Comparison of ENCODE assay signal across 16 mouse cellular contexts in genomic region chr1:35469185-35469753, GRCm38 (mm10).
DNase-seq lines count a peak whose midpoint lies in the region; ATAC-seq and TF ChIP-seq lines count a peak whose summit lies in the region.
"Had no signal": no experiment of that assay in that cellular context is flagged by ENCODE, and none has a peak within 500 bp of the region (broad histone marks: within the 10 kb centered on the region; RNA-seq: fewer than 3 reads in every experiment).

No protein-coding gene starts in this region.

- 20% methylated on average over 4 of the region's 4 CpGs for WGBS in forebrain, postnatal 0 days

- peak; percentile 10 to 14 for DNase-seq in heart, postnatal 10 days
- DNase-seq in heart, adult 8-10 months (ENCODE audit: low spot score) = no peak
- DNase-seq in embryo, embryonic 10 days (ENCODE audit: low spot score) = peak; percentile 47
- DNase-seq in forebrain, postnatal 0 days = peak; percentile 22
- peak; percentile 6 for DNase-seq in lung, postnatal 36 days
- DNase-seq in spleen, postnatal 4 days (ENCODE audit: low spot score in 2 of 2) = no peak
- no peak for DNase-seq in gastrocnemius, adult 8-10 months (ENCODE audit: low spot score in 2 of 2)
- DNase-seq: cerebellum, adult 2 months; gastrocnemius, adult 2 months; kidney, postnatal 4 days; liver, embryonic 13.5 days had no signal

- no peaks in the 10 kb centered on the region for H3K36me3 ChIP-seq in forebrain, postnatal 0 days (ENCODE audit: insufficient read depth)
- H3K36me3 ChIP-seq: embryonic facial prominence, embryonic 15.5 days; heart, embryonic 13.5 days; liver, embryonic 13.5 days had no signal

- H3K4me1 ChIP-seq in forebrain, postnatal 0 days (ENCODE audit: insufficient read depth) = no peaks in the 10 kb centered on the region
- H3K4me1 ChIP-seq: embryonic facial prominence, embryonic 15.5 days; heart, embryonic 13.5 days; liver, embryonic 13.5 days; megakaryocyte, embryonic 14.5 days had no signal

- 0 out of 2 replicates have a peak, but pooled peaks cover under 1% of the 10 kb centered on the region for H3K9me3 ChIP-seq in forebrain, postnatal 0 days (ENCODE audit: low read length)
- H3K9me3 ChIP-seq: embryonic facial prominence, embryonic 15.5 days had no signal

- H3K27ac ChIP-seq in forebrain, postnatal 0 days (ENCODE audit: low read depth, low read length) = no peak overlapping the region
- H3K27ac ChIP-seq: embryonic facial prominence, embryonic 15.5 days; gastrocnemius, adult 2 months; heart, embryonic 13.5 days; liver, embryonic 13.5 days had no signal

- H3K9ac ChIP-seq in forebrain, postnatal 0 days = no peak overlapping the region
- H3K9ac ChIP-seq: embryonic facial prominence, embryonic 15.5 days; heart, embryonic 13.5 days; liver, embryonic 13.5 days had no signal

- H3K4me2 ChIP-seq in forebrain, postnatal 0 days (ENCODE audit: low read depth) = no peak overlapping the region
- H3K4me2 ChIP-seq: embryonic facial prominence, embryonic 15.5 days; heart, embryonic 13.5 days; liver, embryonic 13.5 days had no signal

- TF ChIP-seq CTCF in forebrain, postnatal 0 days (IDR thresholded peaks at IDR 0.05; ENCODE audit: low read depth) = no peak

- H3K4me3 ChIP-seq in forebrain, postnatal 0 days (ENCODE audit: low read depth, low read length) = no peak overlapping the region
- H3K4me3 ChIP-seq: embryonic facial prominence, embryonic 15.5 days; gastrocnemius, adult 2 months; heart, embryonic 13.5 days; liver, embryonic 13.5 days; megakaryocyte, embryonic 14.5 days had no signal

- H3K27me3 ChIP-seq in forebrain, postnatal 0 days (ENCODE audit: insufficient read depth, low read length) = no peaks in the 10 kb centered on the region
- H3K27me3 ChIP-seq: embryonic facial prominence, embryonic 15.5 days; heart, embryonic 13.5 days; liver, embryonic 13.5 days; megakaryocyte, embryonic 14.5 days had no signal

- intact Hi-C loops in heart, postnatal 10 days (cut with DNase I) = no loop called here

- peak; percentile 81 for ATAC-seq in forebrain, postnatal 0 days
- ATAC-seq in CD4-positive, CD25-positive, alpha-beta regulatory T cell, adult 4 months = no peak
- ATAC-seq: intestine, embryonic 16.5 days had no signal

Comparison
In these comparisons a context has a peak if more than half of its experiments do, and no peak if none do; other contexts are left out.
1. DNase-seq: peak in heart, postnatal 10 days (2 of 2), embryo, embryonic 10 days (single experiment), forebrain, postnatal 0 days (single experiment) and lung, postnatal 36 days (single experiment); none in heart, adult 8-10 months (single experiment), spleen, postnatal 4 days (0 of 2) and gastrocnemius, adult 8-10 months (0 of 2).